Mouse (Mus musculus) testis, adult 2 months (tissue): ENCODE data around the gene Tgm6.

Source experiments
- CTCF ChIP-seq: fragments of 200-500 bp; IDR thresholded peaks from 2 replicates; pipeline ENCODE4 v1.5.1; 2012; ENCODE audit warnings: low read depth, mild to moderate bottlenecking, inconsistent platforms, low read length, moderate library complexity; ENCODE audit not compliant: control insufficient read depth, insufficient read depth, insufficient replicate concordance
- POLR2A ChIP-seq: fragments of 200-500 bp; IDR thresholded peaks from 2 replicates; pipeline ENCODE4 v1.6.1; 2012; ENCODE audit warnings: low read depth, mild to moderate bottlenecking, inconsistent platforms, low read length, moderate library complexity; ENCODE audit not compliant: control insufficient read depth

GRCm38 (mm10) chr2:130188391-130188790 lies 76.2 kb downstream of the Tgm6 start:
- TF ChIP-seq CTCF (no peak), POLR2A (no peak)
